Mouse (Mus musculus): ENCODE results near the gene Defb29.

- TF ChIP-seq CTCF (IDR thresholded peaks at IDR 0.05; ENCODE audit: low read depth) (no peak), EP300 (IDR thresholded peaks at IDR 0.05; ENCODE audit: low read depth) (no peak)
Measured at GRCm38 (mm10) chr2:152570313-152570712, 30.4 kb upstream of the Defb29 start.
